Mouse (Mus musculus): ENCODE measurements around the gene Olfr1224-ps1. TPM values are rescaled to one million over a fixed set of nuclear protein-coding genes. Genes with fewer than 3 reads are reported as not detected.

Olfr1224-ps1 gene
- polyA plus RNA-seq, 1 experiment from 2014 or later, result not detected

GRCm38 (mm10) chr2:89105651-89106050, 58.2 kb downstream of the Olfr1224-ps1 start:
- Histone ChIP-seq H3K27ac (ENCODE audit: low read length) (no peak overlapping the region), H3K4me1 (replicated peaks; ENCODE audit: control insufficient read depth, insufficient read depth, low read length) (no peaks in the 10 kb centered on the region), H3K36me3 (ENCODE audit: control insufficient read depth, insufficient read depth, low read length) (no peaks in the 10 kb centered on the region), H3K27me3 (ENCODE audit: control insufficient read depth, insufficient read depth, low read depth, low read length) (no peaks in the 10 kb centered on the region), H3K4me3 (ENCODE audit: low read length) (no peak overlapping the region), H3K9me3 (ENCODE audit: control insufficient read depth, low read length) (no peaks in the 10 kb centered on the region), H3K4me2 (ENCODE audit: low read depth, low read length) (no peak overlapping the region), H3K9ac (ENCODE audit: low read length) (no peak overlapping the region)
- ATAC-seq (ENCODE audit: low read depth), result no peak

Other genes with a start within 250 kb of the Olfr1224-ps1 start
- not detected in 2 replicates for gene Olfr1209, start 248.9 kb downstream of the Olfr1224-ps1 start, polyA plus RNA-seq (2015; fragmentation: Nextera tagmentation; extraction: Ambion mirVana)
- gene Olfr1211, start 226.0 kb downstream of the Olfr1224-ps1 start, polyA plus RNA-seq (2015; fragmentation: Nextera tagmentation; extraction: Ambion mirVana), result not detected in 2 replicates
- not detected in 2 replicates for gene Olfr1212, start 210.1 kb downstream of the Olfr1224-ps1 start, polyA plus RNA-seq (2015; fragmentation: Nextera tagmentation; extraction: Ambion mirVana)
- gene Gm13762, start 183.8 kb downstream of the Olfr1224-ps1 start, polyA plus RNA-seq (2015; fragmentation: Nextera tagmentation; extraction: Ambion mirVana), result not detected in 2 replicates
- not detected in 2 replicates for gene Olfr1214, start 171.4 kb downstream of the Olfr1224-ps1 start, polyA plus RNA-seq (2015; fragmentation: Nextera tagmentation; extraction: Ambion mirVana)
- not detected in 2 replicates for gene Olfr1215, start 157.1 kb downstream of the Olfr1224-ps1 start, polyA plus RNA-seq (2015; fragmentation: Nextera tagmentation; extraction: Ambion mirVana)
- not detected in 2 replicates for gene Olfr1216, start 145.8 kb downstream of the Olfr1224-ps1 start, polyA plus RNA-seq (2015; fragmentation: Nextera tagmentation; extraction: Ambion mirVana)
- not detected in 2 replicates for gene Olfr1217, start 132.0 kb downstream of the Olfr1224-ps1 start, polyA plus RNA-seq (2015; fragmentation: Nextera tagmentation; extraction: Ambion mirVana)
- gene Olfr1218, start 102.9 kb downstream of the Olfr1224-ps1 start, polyA plus RNA-seq (2015; fragmentation: Nextera tagmentation; extraction: Ambion mirVana), result not detected in 2 replicates
- not detected in 2 replicates for gene Olfr1219, start 80.6 kb downstream of the Olfr1224-ps1 start, polyA plus RNA-seq (2015; fragmentation: Nextera tagmentation; extraction: Ambion mirVana)
- not detected in 2 replicates for gene Olfr1220, start 57.3 kb downstream of the Olfr1224-ps1 start, polyA plus RNA-seq (2015; fragmentation: Nextera tagmentation; extraction: Ambion mirVana)
- not detected in 2 replicates for gene Olfr1221, start 46.8 kb downstream of the Olfr1224-ps1 start, polyA plus RNA-seq (2015; fragmentation: Nextera tagmentation; extraction: Ambion mirVana)
- not detected in 2 replicates for gene Olfr1222, start 31.0 kb downstream of the Olfr1224-ps1 start, polyA plus RNA-seq (2015; fragmentation: Nextera tagmentation; extraction: Ambion mirVana)
- gene Olfr1223, start 12.5 kb downstream of the Olfr1224-ps1 start, polyA plus RNA-seq (2015; fragmentation: Nextera tagmentation; extraction: Ambion mirVana), result not detected in 2 replicates
- gene Olfr1225, start 10.6 kb upstream of the Olfr1224-ps1 start, polyA plus RNA-seq (2015; fragmentation: Nextera tagmentation; extraction: Ambion mirVana), result not detected in 2 replicates
- not detected in 2 replicates for gene Olfr1226, start 36.0 kb upstream of the Olfr1224-ps1 start, polyA plus RNA-seq (2015; fragmentation: Nextera tagmentation; extraction: Ambion mirVana)
- not detected in 2 replicates for gene Olfr1228, start 90.0 kb upstream of the Olfr1224-ps1 start, polyA plus RNA-seq (2015; fragmentation: Nextera tagmentation; extraction: Ambion mirVana)
- not detected in 2 replicates for gene Olfr1229, start 123.9 kb upstream of the Olfr1224-ps1 start, polyA plus RNA-seq (2015; fragmentation: Nextera tagmentation; extraction: Ambion mirVana)
- not detected in 2 replicates for gene Olfr1230, start 133.2 kb upstream of the Olfr1224-ps1 start, polyA plus RNA-seq (2015; fragmentation: Nextera tagmentation; extraction: Ambion mirVana)
- not detected in 2 replicates for gene Olfr1231, start 143.0 kb upstream of the Olfr1224-ps1 start, polyA plus RNA-seq (2015; fragmentation: Nextera tagmentation; extraction: Ambion mirVana)
- gene Olfr1232, start 165.6 kb upstream of the Olfr1224-ps1 start, polyA plus RNA-seq (2015; fragmentation: Nextera tagmentation; extraction: Ambion mirVana), result not detected in 2 replicates
- gene Olfr1233, start 178.3 kb upstream of the Olfr1224-ps1 start, polyA plus RNA-seq (2015; fragmentation: Nextera tagmentation; extraction: Ambion mirVana), result not detected in 2 replicates
- gene Olfr1234, start 200.8 kb upstream of the Olfr1224-ps1 start, polyA plus RNA-seq (2015; fragmentation: Nextera tagmentation; extraction: Ambion mirVana), result not detected in 2 replicates
- not detected in 2 replicates for gene Olfr1238, start 245.6 kb upstream of the Olfr1224-ps1 start, polyA plus RNA-seq (2015; fragmentation: Nextera tagmentation; extraction: Ambion mirVana)

Data from lung, embryonic 16.5 days (tissue).